Mouse (Mus musculus): ENCODE results near the gene Car6. TPM values are rescaled to one million over a fixed set of nuclear protein-coding genes. Genes with fewer than 3 reads are reported as not detected.
A peak's percentile ranks its signal among the peaks of the same experiment; 100 is the strongest.

The Car6 gene
- polyA plus RNA-seq, 1 experiment, result 52.7 TPM

DNA sequence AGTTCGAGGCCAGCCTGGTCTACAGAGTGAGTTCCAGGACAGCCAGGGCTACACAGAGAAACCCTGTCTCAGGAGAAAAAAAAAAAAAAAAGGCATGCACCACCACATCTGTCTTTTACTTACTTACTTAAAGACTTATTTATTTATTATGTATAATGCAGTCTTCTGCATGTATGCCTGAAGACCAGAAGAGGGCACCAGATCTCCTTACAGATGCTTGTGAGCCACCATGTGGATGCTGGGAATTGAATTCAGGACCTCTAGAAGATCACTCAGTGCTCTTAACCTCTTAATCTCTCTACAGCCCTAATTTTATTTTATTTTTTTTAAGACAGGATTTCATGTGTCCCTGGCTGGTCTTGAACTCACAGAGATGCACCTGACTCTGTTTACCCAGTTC, 16.8 kb upstream of the Car6 start:
- TF ChIP-seq POLR2AphosphoS2 (IDR thresholded peaks at IDR 0.05; ENCODE audit: insufficient read length, low read depth), result no peak
- no peak for TF ChIP-seq TCF12 (IDR thresholded peaks at IDR 0.05; ENCODE audit: insufficient read depth, poor library complexity, severe bottlenecking)
- no peak overlapping the region for H3K4me3 ChIP-seq
- H3K27me3 ChIP-seq (ENCODE audit: control insufficient read depth, insufficient read depth, insufficient read length), result no peaks in the 10 kb centered on the region
- no peaks in the 10 kb centered on the region for H3K36me3 ChIP-seq (ENCODE audit: control insufficient read depth, insufficient read depth)
- H3K4me2 ChIP-seq (ENCODE audit: low read depth), result no peak overlapping the region
- H3K79me2 ChIP-seq (ENCODE audit: control insufficient read depth, insufficient read depth), result no peaks in the 10 kb centered on the region
- H3ac ChIP-seq (ENCODE audit: control insufficient read depth, insufficient read length), result no peak overlapping the region

DNA sequence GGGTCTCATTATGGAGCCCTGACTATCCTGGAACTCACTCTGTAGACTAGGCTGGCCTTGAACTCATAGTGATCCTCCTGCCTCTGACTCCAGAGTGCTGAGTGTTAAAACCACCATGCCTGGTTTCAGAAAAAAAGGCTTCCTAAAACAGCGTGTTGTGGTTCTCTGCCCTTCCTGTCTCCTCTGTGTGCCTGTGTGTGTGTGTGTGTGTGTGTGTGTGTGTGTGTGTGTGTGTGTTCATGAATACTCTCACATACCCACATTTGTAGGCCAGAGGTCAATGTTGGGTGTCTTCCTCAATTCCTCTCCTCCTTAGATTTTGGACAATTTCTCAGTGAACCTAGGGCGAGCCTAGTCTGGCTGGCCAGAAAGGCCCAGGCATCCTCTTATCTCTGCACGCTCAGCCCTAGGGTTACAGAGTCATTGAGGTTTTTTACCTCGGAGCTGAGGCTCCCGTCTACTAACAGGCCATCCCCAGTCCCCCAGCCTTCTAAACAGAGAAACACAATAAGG, 16.0 kb upstream of the Car6 start:
- Histone ChIP-seq H3K79me2 (ENCODE audit: control insufficient read depth, insufficient read depth) (no peaks in the 10 kb centered on the region), H3K4me2 (ENCODE audit: low read depth) (no peak overlapping the region), H3K36me3 (ENCODE audit: control insufficient read depth, insufficient read depth) (no peaks in the 10 kb centered on the region), H3ac (ENCODE audit: control insufficient read depth, insufficient read length) (no peak overlapping the region), H3K4me3 (no peak overlapping the region), H3K27me3 (ENCODE audit: control insufficient read depth, insufficient read depth, insufficient read length) (no peaks in the 10 kb centered on the region)
- no peak for TF ChIP-seq CEBPB (IDR thresholded peaks at IDR 0.05; ENCODE audit: insufficient read depth, poor library complexity, severe bottlenecking)
- no peak for TF ChIP-seq SRF (IDR thresholded peaks at IDR 0.05; ENCODE audit: control insufficient read depth, insufficient read length, low read depth)
- no peak for TF ChIP-seq E2F4 (IDR thresholded peaks at IDR 0.05; ENCODE audit: insufficient read depth)
- TF ChIP-seq POLR2AphosphoS2 (IDR thresholded peaks at IDR 0.05; ENCODE audit: insufficient read length, low read depth), result no peak
- no peak for TF ChIP-seq TCF12 (IDR thresholded peaks at IDR 0.05; ENCODE audit: insufficient read depth, poor library complexity, severe bottlenecking)
- no peak for TF ChIP-seq TCF3 (IDR thresholded peaks at IDR 0.05; ENCODE audit: insufficient read length, low read depth)
- TF ChIP-seq REST (IDR thresholded peaks at IDR 0.05; ENCODE audit: insufficient read depth, insufficient read length), result no peak
- no peak for TF ChIP-seq MAX (IDR thresholded peaks at IDR 0.05; ENCODE audit: low read depth)
- no peak for TF ChIP-seq MYOG (IDR thresholded peaks at IDR 0.05; ENCODE audit: control insufficient read depth in 1 of 3, insufficient read depth in 1 of 3, insufficient read length in 2 of 3, low read depth in 2 of 3)
- no peak for TF ChIP-seq POLR2A (IDR thresholded peaks at IDR 0.05; ENCODE audit: insufficient read length, low read depth)
- TF ChIP-seq MYOD1 (IDR thresholded peaks at IDR 0.05; ENCODE audit: control insufficient read depth in 1 of 3, insufficient read length in 2 of 3, low read depth in 2 of 3), result no peak
- no peak for TF ChIP-seq USF1 (IDR thresholded peaks at IDR 0.05; ENCODE audit: low read depth)

DNA sequence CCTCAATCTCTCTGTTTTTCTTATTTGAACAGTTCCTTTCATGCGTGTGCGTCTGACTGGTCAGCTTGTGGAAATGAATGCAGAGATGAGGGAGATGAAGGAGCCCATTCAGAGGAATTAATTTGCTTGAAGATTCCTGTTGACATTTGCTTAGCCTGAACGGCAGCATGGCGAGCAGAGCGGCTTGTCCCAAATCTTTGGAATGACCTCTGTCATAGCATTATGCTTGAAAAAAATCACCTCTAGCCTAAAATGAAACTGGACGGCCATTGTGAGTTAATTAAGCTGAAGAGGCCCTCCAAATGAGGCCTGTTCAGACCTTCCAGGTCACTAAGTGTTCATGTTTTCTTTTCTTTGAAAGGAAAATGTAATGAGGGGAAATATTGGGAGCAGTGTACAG, 15.3 kb upstream of the Car6 start:
- H3ac ChIP-seq (ENCODE audit: control insufficient read depth, insufficient read length), result no peak overlapping the region
- no peaks in the 10 kb centered on the region for H3K36me3 ChIP-seq (ENCODE audit: control insufficient read depth, insufficient read depth)
- no peaks in the 10 kb centered on the region for H3K79me2 ChIP-seq (ENCODE audit: control insufficient read depth, insufficient read depth)
- no peak for TF ChIP-seq POLR2A (IDR thresholded peaks at IDR 0.05; ENCODE audit: insufficient read length, low read depth)
- no peak for TF ChIP-seq E2F4 (IDR thresholded peaks at IDR 0.05; ENCODE audit: insufficient read depth)
- TF ChIP-seq TCF3 (IDR thresholded peaks at IDR 0.05; ENCODE audit: insufficient read length, low read depth), result no peak
- TF ChIP-seq USF1 (IDR thresholded peaks at IDR 0.05; ENCODE audit: low read depth), result no peak
- TF ChIP-seq REST (IDR thresholded peaks at IDR 0.05; ENCODE audit: insufficient read depth, insufficient read length), result no peak
- TF ChIP-seq MYOD1 (IDR thresholded peaks at IDR 0.05; ENCODE audit: control insufficient read depth in 1 of 3, insufficient read length in 2 of 3, low read depth in 2 of 3), result no peak
- no peak for TF ChIP-seq POLR2AphosphoS2 (IDR thresholded peaks at IDR 0.05; ENCODE audit: insufficient read length, low read depth)
- H3K4me3 ChIP-seq, result no peak overlapping the region
- H3K27me3 ChIP-seq (ENCODE audit: control insufficient read depth, insufficient read depth, insufficient read length), result no peaks in the 10 kb centered on the region
- no peak overlapping the region for H3K4me2 ChIP-seq (ENCODE audit: low read depth)

DNA sequence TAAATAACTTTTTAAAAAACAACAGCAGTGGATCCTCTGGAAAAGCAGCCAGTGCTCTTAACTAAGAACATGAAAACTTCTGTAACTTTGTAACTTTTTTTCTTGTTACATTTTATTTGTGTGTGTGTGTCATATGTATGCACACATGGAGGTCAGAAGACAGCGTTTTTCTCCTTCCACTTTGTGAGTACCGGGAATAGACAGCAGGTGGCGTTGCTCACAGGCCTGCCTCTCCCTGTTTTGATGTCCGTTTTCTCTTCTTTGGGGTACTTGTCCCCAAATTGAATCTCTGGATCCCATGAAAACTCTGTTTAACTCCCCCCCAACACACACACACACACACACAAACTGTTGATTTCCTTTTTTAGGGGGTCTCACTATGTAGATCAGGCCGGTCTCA, 12.8 kb upstream of the Car6 start:
- H3K79me2 ChIP-seq (ENCODE audit: control insufficient read depth, insufficient read depth), result no peaks in the 10 kb centered on the region
- no peaks in the 10 kb centered on the region for H3K36me3 ChIP-seq (ENCODE audit: control insufficient read depth, insufficient read depth)
- no peak overlapping the region for H3K4me3 ChIP-seq
- H3K4me2 ChIP-seq (ENCODE audit: low read depth), result no peak overlapping the region
- no peaks in the 10 kb centered on the region for H3K27me3 ChIP-seq (ENCODE audit: control insufficient read depth, insufficient read depth, insufficient read length)
- no peak overlapping the region for H3ac ChIP-seq (ENCODE audit: control insufficient read depth, insufficient read length)
- no peak for TF ChIP-seq POLR2A (IDR thresholded peaks at IDR 0.05; ENCODE audit: insufficient read length, low read depth)
- no peak for TF ChIP-seq USF1 (IDR thresholded peaks at IDR 0.05; ENCODE audit: low read depth)
- TF ChIP-seq CEBPB (IDR thresholded peaks at IDR 0.05; ENCODE audit: insufficient read depth, poor library complexity, severe bottlenecking), result no peak
- no peak for TF ChIP-seq TCF3 (IDR thresholded peaks at IDR 0.05; ENCODE audit: insufficient read length, low read depth)
- TF ChIP-seq REST (IDR thresholded peaks at IDR 0.05; ENCODE audit: insufficient read depth, insufficient read length), result no peak
- no peak for TF ChIP-seq SRF (IDR thresholded peaks at IDR 0.05; ENCODE audit: control insufficient read depth, insufficient read length, low read depth)
- TF ChIP-seq E2F4 (IDR thresholded peaks at IDR 0.05; ENCODE audit: insufficient read depth), result no peak
- no peak for TF ChIP-seq POLR2AphosphoS2 (IDR thresholded peaks at IDR 0.05; ENCODE audit: insufficient read length, low read depth)
- TF ChIP-seq MYOD1 (IDR thresholded peaks at IDR 0.05; ENCODE audit: control insufficient read depth in 1 of 3, insufficient read length in 2 of 3, low read depth in 2 of 3), result no peak
- no peak for TF ChIP-seq MYOG (IDR thresholded peaks at IDR 0.05; ENCODE audit: control insufficient read depth in 1 of 3, insufficient read depth in 1 of 3, insufficient read length in 2 of 3, low read depth in 2 of 3)
- no peak for TF ChIP-seq MAX (IDR thresholded peaks at IDR 0.05; ENCODE audit: low read depth)
- no peak for TF ChIP-seq TCF12 (IDR thresholded peaks at IDR 0.05; ENCODE audit: insufficient read depth, poor library complexity, severe bottlenecking)

DNA sequence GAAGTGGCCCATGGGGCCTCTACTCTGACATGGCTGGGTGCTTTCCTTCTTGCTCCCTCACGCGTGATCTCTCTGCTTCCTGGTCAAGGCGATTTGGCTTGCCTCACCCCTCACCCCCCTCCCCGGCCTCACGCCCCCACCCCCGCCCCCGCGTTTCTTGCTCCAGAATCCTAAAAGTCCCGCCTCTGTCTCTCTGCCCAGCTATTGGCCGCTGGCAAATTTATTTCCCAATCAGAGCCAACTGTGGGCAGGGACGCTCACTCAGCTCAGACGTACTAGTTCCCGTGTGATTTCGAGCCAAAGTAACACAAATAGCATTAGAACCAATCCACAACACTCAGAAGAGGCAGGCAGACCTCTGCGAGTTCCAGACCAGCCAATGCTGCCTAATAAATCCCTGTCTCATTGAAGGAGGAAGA, 11.4 kb upstream of the Car6 start:
- Histone ChIP-seq H3K79me2 (ENCODE audit: control insufficient read depth, insufficient read depth) (no peaks in the 10 kb centered on the region), H3K4me2 (ENCODE audit: low read depth) (peak overlapping the region; percentile 42), H3ac (ENCODE audit: control insufficient read depth, insufficient read length) (no peak overlapping the region), H3K36me3 (ENCODE audit: control insufficient read depth, insufficient read depth) (no peaks in the 10 kb centered on the region), H3K27me3 (ENCODE audit: control insufficient read depth, insufficient read depth, insufficient read length) (no peaks in the 10 kb centered on the region), H3K4me3 (no peak overlapping the region)
- TF ChIP-seq MYOG (IDR thresholded peaks at IDR 0.05; ENCODE audit: control insufficient read depth in 1 of 3, insufficient read depth in 1 of 3, insufficient read length in 2 of 3, low read depth in 2 of 3), result no peak
- no peak for TF ChIP-seq SRF (IDR thresholded peaks at IDR 0.05; ENCODE audit: control insufficient read depth, insufficient read length, low read depth)
- TF ChIP-seq E2F4 (IDR thresholded peaks at IDR 0.05; ENCODE audit: insufficient read depth), result no peak
- TF ChIP-seq POLR2AphosphoS2 (IDR thresholded peaks at IDR 0.05; ENCODE audit: insufficient read length, low read depth), result no peak
- TF ChIP-seq REST (IDR thresholded peaks at IDR 0.05; ENCODE audit: insufficient read depth, insufficient read length), result no peak
- TF ChIP-seq MYOD1 (IDR thresholded peaks at IDR 0.05; ENCODE audit: control insufficient read depth in 1 of 3, insufficient read length in 2 of 3, low read depth in 2 of 3), result no peak
- no peak for TF ChIP-seq CEBPB (IDR thresholded peaks at IDR 0.05; ENCODE audit: insufficient read depth, poor library complexity, severe bottlenecking)
- TF ChIP-seq TCF12 (IDR thresholded peaks at IDR 0.05; ENCODE audit: insufficient read depth, poor library complexity, severe bottlenecking), result no peak
- TF ChIP-seq POLR2A (IDR thresholded peaks at IDR 0.05; ENCODE audit: insufficient read length, low read depth), result no peak
- TF ChIP-seq USF1 (IDR thresholded peaks at IDR 0.05; ENCODE audit: low read depth), result no peak
- TF ChIP-seq TCF3 (IDR thresholded peaks at IDR 0.05; ENCODE audit: insufficient read length, low read depth), result no peak
- TF ChIP-seq MAX (IDR thresholded peaks at IDR 0.05; ENCODE audit: low read depth), result no peak
